Comparison of ENCODE assay signal across 28 mouse cellular contexts in genomic region chr9:85423908-85424307, GRCm38 (mm10).
DNase-seq lines count a peak whose midpoint lies in the region; ATAC-seq and TF ChIP-seq lines count a peak whose summit lies in the region.
"Had no signal": no experiment of that assay in that cellular context is flagged by ENCODE, and none has a peak within 500 bp of the region (broad histone marks: within the 10 kb centered on the region; RNA-seq: fewer than 3 reads in every experiment).

No protein-coding gene starts in this region.

- H3K9ac ChIP-seq in CH12.LX (ENCODE audit: insufficient read depth, low read depth) = no peak overlapping the region
- H3K9ac ChIP-seq: embryonic facial prominence, embryonic 13.5 days; forebrain, embryonic 12.5 days; forebrain, embryonic 15.5 days; heart, embryonic 13.5 days; hindbrain, embryonic 12.5 days; hindbrain, embryonic 15.5 days; intestine, embryonic 15.5 days had no signal

- TF ChIP-seq CTCF in CH12.LX (conservative IDR thresholded peaks at IDR 0.05 in 1 of 2, IDR thresholded peaks at IDR 0.05 in 1 of 2; ENCODE audit: low read depth in 2 of 2, low read length in 2 of 2) = no peak

- H3K27ac ChIP-seq in CH12.LX (ENCODE audit: insufficient read depth, low read depth) = no peak overlapping the region
- H3K27ac ChIP-seq: embryonic facial prominence, embryonic 10.5 days; embryonic facial prominence, embryonic 13.5 days; forebrain, embryonic 12.5 days; forebrain, embryonic 15.5 days; heart, adult 2 months; heart, embryonic 10.5 days; heart, embryonic 13.5 days; hindbrain, embryonic 12.5 days; hindbrain, embryonic 15.5 days; intestine, embryonic 15.5 days had no signal

- peak; percentile 3 for DNase-seq in CH12.LX (ENCODE audit: extremely low read depth)
- DNase-seq in induced T-regulatory cell, adult 2 months (ENCODE audit: low read depth) = peak; percentile 7
- DNase-seq in cerebellum, postnatal 10 days = no peak
- DNase-seq in adrenal gland, postnatal 25 days = no peak
- no peak for DNase-seq in testis, postnatal 10 days (ENCODE audit: low spot score)
- DNase-seq: adrenal gland, adult 2 months; adrenal gland, postnatal 14 days; B cell, adult 2 months; cerebellum, adult 11-12 months; cerebellum, adult 8-10 months; cerebellum, postnatal 25 days; embryo, embryonic 11 days; gastrocnemius, postnatal 25 days; heart, adult 2 months; heart, postnatal 14 days; kidney, adult 11 months had no signal

- dilution Hi-C loops in CH12.LX (cut with MboI; ENCODE audit: extremely low pct_ligation_motif_present, extremely low pct_unique_long_range_greater_than_20kb, low sequenced_read_pairs) = no loop called here

- 0 out of 2 replicates have a peak, but pooled peaks have one; percentile 23 for TF ChIP-seq EP300 in CH12.LX (IDR thresholded peaks at IDR 0.05; ENCODE audit: low read length)

- H3K4me2 ChIP-seq in CH12.LX (ENCODE audit: insufficient read depth, low read depth, poor library complexity, severe bottlenecking) = peak overlapping the region; percentile 2; the same call in 1 of the 2 replicates
- H3K4me2 ChIP-seq: embryonic facial prominence, embryonic 13.5 days; forebrain, embryonic 12.5 days; forebrain, embryonic 15.5 days; heart, embryonic 13.5 days; hindbrain, embryonic 12.5 days; hindbrain, embryonic 15.5 days; intestine, embryonic 15.5 days had no signal

- no peak for TF ChIP-seq RAD21 in CH12.LX (IDR thresholded peaks at IDR 0.05; ENCODE audit: low read depth, low read length)

- in situ Hi-C loops in CH12.LX (cut with MboI; ENCODE audit: low pct_ligation_motif_present, low pct_unique_long_range_greater_than_20kb, low sequenced_read_pairs) = no loop called here

- peak; percentile 63; the same call in 1 of the 2 replicates for ATAC-seq in monocyte, adult 5-6 weeks (replicated peaks; ENCODE audit: insufficient number of reproducible peaks, low FRiP score, low TSS enrichment, poor library complexity, severe bottlenecking)
- ATAC-seq: forebrain, embryonic 15.5 days; intestine, embryonic 15.5 days; Patski had no signal

- no peak overlapping the region for H3K4me3 ChIP-seq in CH12.LX (replicated peaks in 1 of 3; ENCODE audit: low read depth in 2 of 3, low read length in 2 of 3, poor library complexity in 1 of 3)
- H3K4me3 ChIP-seq: embryonic facial prominence, embryonic 10.5 days; embryonic facial prominence, embryonic 13.5 days; erythroblast, embryonic 14.5 days; forebrain, embryonic 12.5 days; forebrain, embryonic 15.5 days; heart, adult 2 months; heart, embryonic 10.5 days; heart, embryonic 13.5 days; hindbrain, embryonic 12.5 days; hindbrain, embryonic 15.5 days; intestine, embryonic 15.5 days had no signal

- H3K79me2 ChIP-seq in CH12.LX (replicated peaks; ENCODE audit: control insufficient read depth, extremely low read depth, insufficient read depth, poor library complexity, severe bottlenecking) = no peaks in the 10 kb centered on the region

- no peaks in the 10 kb centered on the region for H3K9me3 ChIP-seq in CH12.LX (replicated peaks; ENCODE audit: low read length)
- H3K9me3 ChIP-seq: embryonic facial prominence, embryonic 10.5 days; embryonic facial prominence, embryonic 13.5 days; forebrain, embryonic 12.5 days; forebrain, embryonic 15.5 days; heart, embryonic 10.5 days; heart, embryonic 13.5 days; hindbrain, embryonic 12.5 days; hindbrain, embryonic 15.5 days; intestine, embryonic 15.5 days had no signal

- H3K36me3 ChIP-seq in CH12.LX (replicated peaks in 1 of 2; ENCODE audit: control insufficient read depth in 1 of 2, insufficient read depth in 1 of 2, low read length in 1 of 2) = no peaks in the 10 kb centered on the region
- H3K36me3 ChIP-seq: embryonic facial prominence, embryonic 10.5 days; embryonic facial prominence, embryonic 13.5 days; forebrain, embryonic 12.5 days; forebrain, embryonic 15.5 days; heart, embryonic 10.5 days; heart, embryonic 13.5 days; hindbrain, embryonic 12.5 days; hindbrain, embryonic 15.5 days; intestine, embryonic 15.5 days had no signal

- TF ChIP-seq POLR2A in CH12.LX (IDR thresholded peaks at IDR 0.05; ENCODE audit: low read depth, low read length) = no peak

- H3K4me1 ChIP-seq in CH12.LX (ENCODE audit: control insufficient read depth in 1 of 2, insufficient read depth in 2 of 2) = peaks cover 3 to 8% of the 10 kb centered on the region in 2 experiments
- H3K4me1 ChIP-seq: embryonic facial prominence, embryonic 10.5 days; embryonic facial prominence, embryonic 13.5 days; forebrain, embryonic 12.5 days; forebrain, embryonic 15.5 days; hindbrain, embryonic 12.5 days; hindbrain, embryonic 15.5 days; intestine, embryonic 15.5 days had no signal

- no peaks in the 10 kb centered on the region for H3K27me3 ChIP-seq in CH12.LX (replicated peaks)
- H3K27me3 ChIP-seq: embryonic facial prominence, embryonic 13.5 days; forebrain, embryonic 12.5 days; forebrain, embryonic 15.5 days; heart, embryonic 13.5 days; hindbrain, embryonic 12.5 days; hindbrain, embryonic 15.5 days; intestine, embryonic 15.5 days; Patski had no signal

TF ChIP-seq in CH12.LX, 34 proteins besides CTCF, POLR2A, EP300 and RAD21:
- TF ChIP-seq PAX5 (IDR thresholded peaks at IDR 0.05; ENCODE audit: low read length) = no peak
- peak; percentile 45; the same call in 1 of the 2 replicates for TF ChIP-seq ELF1 (IDR thresholded peaks at IDR 0.05; ENCODE audit: low read depth, low read length)
TF ChIP-seq in CH12.LX: peak in this region for 1.

Comparison
In these comparisons a context has a peak if more than half of its experiments do, and no peak if none do; other contexts are left out.
1. DNase-seq: peak in CH12.LX (single experiment) and induced T-regulatory cell, adult 2 months (single experiment); none in cerebellum, postnatal 10 days (0 of 2), adrenal gland, postnatal 25 days (single experiment) and testis, postnatal 10 days (single experiment).